Mouse (Mus musculus) layer of hippocampus, postnatal 14 days (tissue): ENCODE results near the gene Med29. TPM values are rescaled to one million over a fixed set of nuclear protein-coding genes. Genes with fewer than 3 reads are reported as not detected.

Experiments used
- DNase-seq, 2 experiments: peaks; one replicate each; pipeline ENCODE4 v3.0.0; 2021 to 2022; ENCODE audit warnings: low spot score in 2 of 2, mixed read lengths in 1 of 2
- total RNA-seq, 2 experiments: library from RNA; stranded (reverse); gene quantifications; 2 replicates each; pipeline ENCODE4 v1.2.3; 2021

Gene Med29
- total RNA-seq, 2 experiments from 2014 or later = 19.3 to 20.1 TPM

GRCm38 (mm10) chr7:28356981-28357380, 35.5 kb downstream of the Med29 start:
- no peak for DNase-seq

GRCm38 (mm10) chr7:28355221-28355620, 37.3 kb downstream of the Med29 start:
- no peak for DNase-seq

GRCm38 (mm10) chr7:28354596-28354995, 37.9 kb downstream of the Med29 start:
- no peak for DNase-seq

- no peak for DNase-seq
Observed at GRCm38 (mm10) chr7:28354113-28354581, 38.4 kb downstream of the Med29 start.

- no peak for DNase-seq
Observed at GRCm38 (mm10) chr7:28353267-28353666, 39.2 kb downstream of the Med29 start.

GRCm38 (mm10) chr7:28351676-28352191, 40.8 kb downstream of the Med29 start:
- DNase-seq = no peak

- DNase-seq = peak; percentile 98 to 99
Observed at GRCm38 (mm10) chr7:28350155-28350883, 42.2 kb downstream of the Med29 start, which contains the start of gene Rps16. Gene Rps16 (plus strand): TSS chr7:28350652.

- DNase-seq = no peak
Observed at GRCm38 (mm10) chr7:28348601-28349000, 43.9 kb downstream of the Med29 start.

- DNase-seq = no peak
Observed at GRCm38 (mm10) chr7:28347746-28348145, 44.8 kb downstream of the Med29 start.

- peak in 1 of 2 experiments; percentile 49 for DNase-seq
Observed at GRCm38 (mm10) chr7:28344637-28345036, 47.9 kb downstream of the Med29 start.

GRCm38 (mm10) chr7:28341381-28341780, 51.1 kb downstream of the Med29 start:
- no peak for DNase-seq

- DNase-seq = peak in 1 of 2 experiments; percentile 28
Observed at GRCm38 (mm10) chr7:28339213-28339917, 53.1 kb downstream of the Med29 start.

- peak; percentile 93 to 97 for DNase-seq
Observed at GRCm38 (mm10) chr7:28338108-28338998, 54.2 kb downstream of the Med29 start, which contains the start of gene Supt5. Gene Supt5 (minus strand): TSS chr7:28338746.

Other genes with a start within 250 kb of the Med29 start
- gene Fbl, start 223.0 kb downstream of the Med29 start, total RNA-seq = 10 to 100 TPM; 53.0 to 58.7 TPM
- 10 to 100 TPM; 37.5 to 43.5 TPM for gene Dyrk1b, start 213.2 kb downstream of the Med29 start, total RNA-seq
- gene Eid2, start 124.8 kb downstream of the Med29 start, total RNA-seq = 10 to 100 TPM; 65.7 to 66.1 TPM
- gene Eid2b, start 115.0 kb downstream of the Med29 start, total RNA-seq = 10 to 100 TPM; 40.5 to 41.4 TPM
- gene Selenov, start 101.5 kb downstream of the Med29 start, total RNA-seq = 1 to 10 TPM; 2.4 to 3.0 TPM
- gene Dll3, start 90.5 kb downstream of the Med29 start, total RNA-seq = 1 to 10 TPM; 4.9 to 5.1 TPM
- gene Timm50, start 80.6 kb downstream of the Med29 start, total RNA-seq = 10 to 100 TPM; 40.1 to 44.8 TPM
- 100 to 1,000 TPM; 109 TPM for gene Supt5, start 54.0 kb downstream of the Med29 start, total RNA-seq
- 100 to 1,000 TPM; 464 to 499 TPM for gene Rps16, start 42.1 kb downstream of the Med29 start, total RNA-seq
- 10 to 100 TPM; 11.6 to 12.3 TPM for gene Plekhg2, start 20.1 kb downstream of the Med29 start, total RNA-seq
- gene Zfp36, start 12.5 kb downstream of the Med29 start, total RNA-seq = 1 to 10 TPM; 3.6 to 3.9 TPM
- 10 to 100 TPM; 73.5 to 74.2 TPM for gene Paf1, start 243 bp upstream of the Med29 start, total RNA-seq
- 1 to 10 TPM; 3.2 to 3.8 TPM for gene Gmfg, start 44.7 kb upstream of the Med29 start, total RNA-seq
- gene Lrfn1, start 59.3 kb upstream of the Med29 start, total RNA-seq = 10 to 100 TPM; 80.1 to 83.1 TPM
- not detected for gene Ifnl2, start 117.7 kb upstream of the Med29 start, total RNA-seq
- gene Ifnl3, start 130.1 kb upstream of the Med29 start, total RNA-seq = not detected
- not detected for gene Sycn, start 148.2 kb upstream of the Med29 start, total RNA-seq
- under 1 TPM; 0.33 to 0.62 TPM for gene Nccrp1, start 154.5 kb upstream of the Med29 start, total RNA-seq
- gene Samd4b, start 205.4 kb upstream of the Med29 start, total RNA-seq = 10 to 100 TPM; 69.5 to 71.6 TPM
- gene Pak4, start 205.5 kb upstream of the Med29 start, total RNA-seq = 10 to 100 TPM; 11.6 to 14.6 TPM
- gene Acp7, start 238.6 kb upstream of the Med29 start, total RNA-seq = 1 to 10 TPM; 1.0 to 1.9 TPM